Mouse (Mus musculus) MEL (cell line): ENCODE measurements at regions not wholly inside any gene's neighbourhood (a gene's known extent, or its start where the extent isn't known, plus 50 kb on each side); places are given as distances from the start of the nearest gene placed in this dataset.

Experiments used
- CHD1 ChIP-seq: IDR thresholded peaks from 2 replicates; pipeline ENCODE4 v1.6.1; 2012; ENCODE audit warnings: low read depth, mild to moderate bottlenecking, inconsistent platforms, low read length, improper control_type of control experiment
- CTCF ChIP-seq, 3 experiments: IDR thresholded peaks in 2 of 3; conservative IDR thresholded peaks in 1 of 3; 2 replicates each; pipeline ENCODE4 v1.5.1; 2011 to 2012; ENCODE audit warnings: low read length in 3 of 3, low read depth in 2 of 3, mild to moderate bottlenecking in 2 of 3, improper control_type of control experiment in 1 of 3, inconsistent platforms in 1 of 3, mixed read lengths in 1 of 3, moderate library complexity in 1 of 3; ENCODE audit not compliant: control insufficient read depth in 1 of 3, insufficient read depth in 1 of 3, poor library complexity in 1 of 3, severe bottlenecking in 1 of 3
- EP300 ChIP-seq, 2 experiments: IDR thresholded peaks; 2 replicates each; pipeline ENCODE4 v1.6.1; 2011; ENCODE audit warnings: improper control_type of control experiment in 2 of 2, low read length in 2 of 2, low read depth in 1 of 2, mild to moderate bottlenecking in 1 of 2
- GATA1 ChIP-seq: IDR thresholded peaks from 2 replicates; pipeline ENCODE4 v1.6.1; 2011; ENCODE audit warnings: low read depth, low read length, improper control_type of control experiment
- MAX ChIP-seq: IDR thresholded peaks from 2 replicates; pipeline ENCODE4 v1.6.1; 2011; ENCODE audit warnings: low read length, improper control_type of control experiment
- MAZ ChIP-seq: IDR thresholded peaks from 2 replicates; pipeline ENCODE4 v1.6.1; 2012; ENCODE audit warnings: low read depth, mild to moderate bottlenecking, inconsistent platforms, low read length, improper control_type of control experiment
- POLR2A ChIP-seq, 2 experiments: IDR thresholded peaks; 2 replicates each; pipeline ENCODE4 v1.6.1; 2011 to 2012; ENCODE audit warnings: low read length in 2 of 2, mild to moderate bottlenecking in 2 of 2, control low read depth in 1 of 2, improper control_type of control experiment in 1 of 2, low read depth in 1 of 2, moderate library complexity in 1 of 2; ENCODE audit not compliant: control insufficient read depth in 1 of 2, insufficient read depth in 1 of 2, poor library complexity in 1 of 2
- POLR2AphosphoS2 ChIP-seq: IDR thresholded peaks from 2 replicates; pipeline ENCODE4 v1.6.1; 2011; ENCODE audit warnings: low read length, improper control_type of control experiment
- SIN3A ChIP-seq: IDR thresholded peaks from 2 replicates; pipeline ENCODE4 v1.6.1; 2012; ENCODE audit warnings: low read length, improper control_type of control experiment, inconsistent platforms
- SMC3 ChIP-seq: IDR thresholded peaks from 2 replicates; pipeline ENCODE4 v1.6.1; 2011; ENCODE audit warnings: low read depth, low read length, improper control_type of control experiment
- TBP ChIP-seq: IDR thresholded peaks from 2 replicates; pipeline ENCODE4 v1.8.0; 2011; ENCODE audit warnings: low read depth, low read length, improper control_type of control experiment
- USF1 ChIP-seq: IDR thresholded peaks from 2 replicates; pipeline ENCODE4 v1.6.1; 2014; ENCODE audit warnings: low read depth, mild to moderate bottlenecking, inconsistent platforms, low read length, improper control_type of control experiment, moderate library complexity

- peak in 1 of 3 experiments; percentile 20; a peak in 1 of 6 replicates for TF ChIP-seq CTCF (IDR thresholded peaks at IDR 0.05 in 2 of 3, conservative IDR thresholded peaks at IDR 0.05 in 1 of 3; ENCODE audit: control insufficient read depth in 1 of 3, insufficient read depth in 1 of 3, low read depth in 2 of 3, low read length in 3 of 3, poor library complexity in 1 of 3, severe bottlenecking in 1 of 3)
- TF ChIP-seq MAZ: no peak
- TF ChIP-seq TBP: no peak
- no peak for TF ChIP-seq SIN3A
- TF ChIP-seq CHD1: no peak
- no peak for TF ChIP-seq EP300 (IDR thresholded peaks at IDR 0.05; ENCODE audit: low read depth in 1 of 2, low read length in 2 of 2)
- TF ChIP-seq POLR2AphosphoS2: no peak
- TF ChIP-seq POLR2A (IDR thresholded peaks at IDR 0.05; ENCODE audit: control insufficient read depth in 1 of 2, insufficient read depth in 1 of 2, low read depth in 1 of 2, low read length in 2 of 2, poor library complexity in 1 of 2): no peak
- no peak for TF ChIP-seq USF1
- TF ChIP-seq GATA1: no peak
- TF ChIP-seq SMC3: peak; percentile 19
- TF ChIP-seq MAX: no peak
These were observed 203.1 kb downstream of the Tdrd3 start for GRCm38 (mm10) chr14:87619368-87620035.
